Mouse (Mus musculus) retina, embryonic 14.5 days (tissue): ENCODE results near the gene Mrpl4.
"Not testable (repeated sequence)": the region's sequence is repeated elsewhere in the genome, so short reads cannot be mapped to it uniquely, and the experiment has no call there.

ENCODE experiments used
- DNase-seq: peaks from one replicate; pipeline ENCODE4 v3.0.0-alpha.2; 2015; ENCODE audit warnings: low spot score

Gene Mrpl4

GRCm38 (mm10) chr9:20986952-20987686 lies 15.4 kb upstream of the Mrpl4 start:
- DNase-seq, result no peak

GRCm38 (mm10) chr9:20987953-20988352 lies 14.6 kb upstream of the Mrpl4 start:
- no peak for DNase-seq

- DNase-seq, result peak; percentile 36
These were observed 11.7 kb upstream of the Mrpl4 start for GRCm38 (mm10) chr9:20990861-20991260.

- DNase-seq, result no peak
These were observed 11.0 kb upstream of the Mrpl4 start for GRCm38 (mm10) chr9:20991587-20991986.

- DNase-seq, result no peak
These were observed 9.2 kb upstream of the Mrpl4 start for GRCm38 (mm10) chr9:20993165-20993898.

- no peak for DNase-seq
These were observed 7.5 kb upstream of the Mrpl4 start for GRCm38 (mm10) chr9:20995069-20995468.

- DNase-seq, result no peak
These were observed 5.5 kb upstream of the Mrpl4 start for GRCm38 (mm10) chr9:20997065-20997464.

GRCm38 (mm10) chr9:20998337-20998736 lies 4.2 kb upstream of the Mrpl4 start:
- peak; percentile 50 for DNase-seq

- DNase-seq, result peak; percentile 37
These were observed 1.7 kb upstream of the Mrpl4 start for GRCm38 (mm10) chr9:21000811-21001210.

GRCm38 (mm10) chr9:21001651-21002200 lies 812 bp upstream of the Mrpl4 start:
- DNase-seq, result no peak

- DNase-seq, result no peak
These were observed 290 bp upstream of the Mrpl4 start for GRCm38 (mm10) chr9:21002270-21002626.

GRCm38 (mm10) chr9:21007313-21007952 lies 4.9 kb downstream of the Mrpl4 start:
- DNase-seq, result no peak

GRCm38 (mm10) chr9:21008007-21008406 lies 5.5 kb downstream of the Mrpl4 start:
- DNase-seq, result no peak

GRCm38 (mm10) chr9:21010362-21010761 lies 7.8 kb downstream of the Mrpl4 start:
- no peak for DNase-seq

- not testable (repeated sequence) for DNase-seq
These were observed 8.5 kb downstream of the Mrpl4 start for GRCm38 (mm10) chr9:21010939-21011541.

- DNase-seq, result no peak
These were observed 9.3 kb downstream of the Mrpl4 start for GRCm38 (mm10) chr9:21011846-21012312.

- no peak for DNase-seq
These were observed 9.8 kb downstream of the Mrpl4 start for GRCm38 (mm10) chr9:21012368-21012767.

GRCm38 (mm10) chr9:21014691-21015570 lies 12.4 kb downstream of the Mrpl4 start:
- no peak for DNase-seq

GRCm38 (mm10) chr9:21015571-21016130 lies 13.1 kb downstream of the Mrpl4 start, which contains the start of gene Icam1:
Gene Icam1 (plus strand): TSS chr9:21015985.
- no peak for DNase-seq

GRCm38 (mm10) chr9:21016331-21017176 lies 14.0 kb downstream of the Mrpl4 start:
- no peak for DNase-seq
